24 mouse cellular contexts compared by ENCODE assay signal in the genomic region with DNA sequence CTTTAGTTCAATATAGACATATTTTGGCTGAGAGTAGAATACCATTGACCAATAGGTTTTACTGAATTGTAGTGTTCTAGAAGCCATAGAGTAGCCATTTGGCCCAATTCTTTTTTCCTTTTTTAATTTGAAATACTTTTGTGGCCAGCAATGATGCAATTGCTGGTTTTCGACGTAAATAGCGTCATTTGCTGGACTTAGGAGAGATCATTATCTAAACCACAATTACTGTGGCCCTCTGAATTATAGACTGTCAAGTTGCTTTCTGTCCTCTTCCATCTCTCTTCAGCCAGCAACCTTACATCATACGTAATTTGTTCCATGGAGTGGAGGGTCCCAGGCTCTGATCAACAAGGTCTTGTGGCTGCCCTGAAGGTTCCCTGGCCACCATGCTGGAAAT.
A peak's percentile ranks its signal among the peaks of the same experiment; 100 is the strongest.
DNase-seq lines count a peak whose midpoint lies in the region; ATAC-seq lines count a peak whose summit lies in the region.
"Had no signal": no experiment of that assay in that cellular context is flagged by ENCODE, and none has a peak within 500 bp of the region (broad histone marks: within the 10 kb centered on the region; RNA-seq: fewer than 3 reads in every experiment).

No protein-coding gene starts in this region.

- ATAC-seq in megakaryocyte progenitor cell, adult 5-6 weeks (replicated peaks; ENCODE audit: poor library complexity) = peak; percentile 31
- ATAC-seq in midbrain, embryonic 14.5 days (ENCODE audit: low FRiP score, low TSS enrichment) = no peak
- ATAC-seq: forebrain, embryonic 14.5 days; hindbrain, postnatal 0 days; intestine, embryonic 16.5 days had no signal

- no peaks in the 10 kb centered on the region for H3K36me3 ChIP-seq in midbrain, embryonic 14.5 days (ENCODE audit: control insufficient read depth, insufficient read depth, low read length)
- H3K36me3 ChIP-seq: embryonic facial prominence, embryonic 13.5 days; heart, embryonic 10.5 days; heart, embryonic 13.5 days had no signal

- WGBS in midbrain, embryonic 14.5 days = 96% methylated on average over 4 of the region's 4 CpGs

- no peaks in the 10 kb centered on the region for H3K9me3 ChIP-seq in midbrain, embryonic 14.5 days (ENCODE audit: control insufficient read depth, low read length)
- H3K9me3 ChIP-seq: embryonic facial prominence, embryonic 13.5 days; heart, embryonic 10.5 days; heart, embryonic 13.5 days had no signal

- H3K4me1 ChIP-seq in midbrain, embryonic 14.5 days (ENCODE audit: control insufficient read depth, insufficient read depth, low read length) = peaks cover 3% of the 10 kb centered on the region; the same call in 1 of the 2 replicates

- DNase-seq in 3134 (ENCODE audit: extremely low read depth, insufficient read length, low spot score) = peak; percentile 11
- peak; percentile 34 for DNase-seq in 416B (ENCODE audit: low read depth)
- DNase-seq in NIH3T3 (ENCODE audit: low read depth) = peak; percentile 57
- DNase-seq in layer of hippocampus, adult 8-10 months (ENCODE audit: low spot score in 2 of 2) = no peak
- DNase-seq in right cerebral cortex, postnatal 36 days (ENCODE audit: low spot score in 2 of 2) = no peak
- no peak for DNase-seq in midbrain, embryonic 14.5 days
- DNase-seq: adrenal gland, adult 2 months; adrenal gland, postnatal 14 days; cerebellum, adult 11 months; cerebellum, adult 8-10 months; cerebellum, postnatal 36 days; gastrocnemius, postnatal 25 days; heart, adult 2 months; heart, postnatal 14 days; heart, postnatal 4 days; kidney, adult 18-20 months had no signal

- no peak overlapping the region for H3K4me3 ChIP-seq in midbrain, embryonic 14.5 days (replicated peaks; ENCODE audit: low read depth, low read length)
- H3K4me3 ChIP-seq: embryonic facial prominence, embryonic 13.5 days; heart, adult 2 months; heart, embryonic 10.5 days; heart, embryonic 13.5 days had no signal

- no peaks in the 10 kb centered on the region for H3K27me3 ChIP-seq in midbrain, embryonic 14.5 days (ENCODE audit: control insufficient read depth, insufficient read depth, low read length)
- H3K27me3 ChIP-seq: embryonic facial prominence, embryonic 13.5 days; heart, embryonic 13.5 days had no signal

- no peak overlapping the region for H3K4me2 ChIP-seq in midbrain, embryonic 14.5 days (ENCODE audit: low read length)
- H3K4me2 ChIP-seq: embryonic facial prominence, embryonic 13.5 days; heart, embryonic 13.5 days; hindbrain, embryonic 14.5 days had no signal

- no peak overlapping the region for H3K9ac ChIP-seq in midbrain, embryonic 14.5 days (replicated peaks; ENCODE audit: low read length)
- H3K9ac ChIP-seq: embryonic facial prominence, embryonic 13.5 days; heart, embryonic 13.5 days; hindbrain, embryonic 14.5 days had no signal

- no peak overlapping the region for H3K27ac ChIP-seq in midbrain, embryonic 14.5 days (replicated peaks; ENCODE audit: low read depth, low read length)
- H3K27ac ChIP-seq: embryonic facial prominence, embryonic 13.5 days; heart, adult 2 months; heart, embryonic 10.5 days; heart, embryonic 13.5 days; hindbrain, embryonic 14.5 days; hindbrain, postnatal 0 days had no signal

Comparison
In these comparisons a context has a peak if more than half of its experiments do, and no peak if none do; other contexts are left out.
1. DNase-seq: peak in 3134 (single experiment), 416B (single experiment) and NIH3T3 (single experiment); none in layer of hippocampus, adult 8-10 months (0 of 2), right cerebral cortex, postnatal 36 days (0 of 2) and midbrain, embryonic 14.5 days (single experiment).